Mouse (Mus musculus): ENCODE data around the gene Cd36. TPM values are rescaled to one million over a fixed set of nuclear protein-coding genes. Genes with fewer than 3 reads are reported as not detected.
"Not testable (repeated sequence)": the region's sequence is repeated elsewhere in the genome, so short reads cannot be mapped to it uniquely, and the experiment has no call there.

Gene Cd36
- polyA plus RNA-seq (2015; fragmentation: Nextera tagmentation; extraction: Ambion mirVana): 10.1 and 11.2 TPM in 2 replicates

- no peak within 1 kb of the TSS for H3K4me2 ChIP-seq
These were observed at the start of gene Cd36 for GRCm38 (mm10) chr5:17888598-17888997. TSS of gene Cd36 (minus strand) at chr5:17888801.

GRCm38 (mm10) chr5:17934501-17934900, 45.9 kb upstream of the Cd36 start:
- no peak overlapping the region for H3K4me2 ChIP-seq
- no peaks in the 10 kb centered on the region for H3K9me3 ChIP-seq (replicated peaks)
- no peak for ATAC-seq (replicated peaks; ENCODE audit: low FRiP score)
- WGBS: 79% methylated on average over 1 of the region's 1 CpGs
- H3K4me3 ChIP-seq (replicated peaks): no peak overlapping the region
- no peaks in the 10 kb centered on the region for H3K4me1 ChIP-seq
- no peak overlapping the region for H3K27ac ChIP-seq
- no peaks in the 10 kb centered on the region for H3K27me3 ChIP-seq
- no peaks in the 10 kb centered on the region for H3K36me3 ChIP-seq
- H3K9ac ChIP-seq: no peak overlapping the region

More at GRCm38 (mm10) chr5:17888598-17888997, at the start of gene Cd36:
- 0 out of 2 replicates have a peak, but pooled peaks have one; percentile 33 for ATAC-seq (replicated peaks; ENCODE audit: low FRiP score)
- Histone ChIP-seq H3K9me3 (replicated peaks) (no peaks in the 10 kb centered on the region), H3K27ac (peak within 1 kb of the TSS; percentile 37; the same call in 1 of the 2 replicates), H3K9ac (no peak within 1 kb of the TSS), H3K4me1 (0 out of 2 replicates have a peak, but pooled peaks cover 2% of the 10 kb centered on the region), H3K36me3 (no peaks in the 10 kb centered on the region), H3K27me3 (no peaks in the 10 kb centered on the region), H3K4me3 (replicated peaks) (no peak within 1 kb of the TSS)
- 19% methylated on average over 5 of the region's 5 CpGs for WGBS

GRCm38 (mm10) chr5:17931588-17931987, 43.0 kb upstream of the Cd36 start:
- not testable (repeated sequence) for H3K4me2 ChIP-seq; H3K27ac ChIP-seq; H3K9me3 ChIP-seq (replicated peaks); H3K9ac ChIP-seq; H3K36me3 ChIP-seq; H3K27me3 ChIP-seq; H3K4me1 ChIP-seq; H3K4me3 ChIP-seq (replicated peaks); ATAC-seq (replicated peaks; ENCODE audit: low FRiP score)
- WGBS: 97% methylated on average over 2 of the region's 2 CpGs

DNA sequence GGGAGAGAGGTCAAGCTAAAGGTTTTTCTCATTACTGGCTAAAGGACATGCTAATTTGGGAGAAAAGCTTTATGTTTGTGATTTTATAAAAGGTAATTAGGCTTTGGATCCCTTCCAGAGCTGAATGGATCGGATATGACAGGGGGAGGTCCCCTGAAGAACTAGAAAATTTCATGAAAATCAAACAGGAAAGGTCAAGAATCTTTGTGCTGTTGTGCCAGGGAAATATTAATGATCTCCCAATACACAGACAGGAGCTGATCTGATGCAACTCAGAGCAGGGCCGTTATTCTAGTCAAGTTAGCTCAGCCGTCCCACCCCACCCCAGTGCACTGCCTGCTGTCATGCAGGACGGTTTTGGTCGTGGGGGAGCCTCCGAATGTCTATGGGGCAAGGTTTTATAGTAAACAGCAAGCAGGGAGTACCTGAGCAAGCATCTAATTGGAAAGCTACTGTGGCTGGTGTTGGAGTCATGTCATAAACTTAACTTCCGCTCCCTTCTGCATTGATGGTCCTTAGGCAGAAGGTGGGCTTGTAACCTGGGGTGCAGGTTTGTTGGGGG, 40.5 kb upstream of the Cd36 start:
- Histone ChIP-seq H3K4me3 (replicated peaks) (no peak overlapping the region), H3K27ac (no peak overlapping the region), H3K4me2 (no peak overlapping the region), H3K36me3 (no peaks in the 10 kb centered on the region), H3K27me3 (0 out of 2 replicates have a peak, but pooled peaks cover 3% of the 10 kb centered on the region), H3K4me1 (peaks cover 12% of the 10 kb centered on the region; the same call in 1 of the 2 replicates), H3K9me3 (replicated peaks) (no peaks in the 10 kb centered on the region), H3K9ac (no peak overlapping the region)
- no peak for ATAC-seq (replicated peaks; ENCODE audit: low FRiP score)
- 49% methylated on average over 7 of the region's 7 CpGs for WGBS

- H3K9ac ChIP-seq: no peak overlapping the region
- 0 out of 2 replicates have a peak, but pooled peaks cover 3% of the 10 kb centered on the region for H3K27me3 ChIP-seq
- H3K36me3 ChIP-seq: no peaks in the 10 kb centered on the region
- H3K4me3 ChIP-seq (replicated peaks): no peak overlapping the region
- peaks cover 14% of the 10 kb centered on the region; the same call in 1 of the 2 replicates for H3K4me1 ChIP-seq
- WGBS: 30% methylated on average over 4 of the region's 4 CpGs
- no peak overlapping the region for H3K4me2 ChIP-seq
- H3K27ac ChIP-seq: no peak overlapping the region
- peak; percentile 65 for ATAC-seq (replicated peaks; ENCODE audit: low FRiP score)
- H3K9me3 ChIP-seq (replicated peaks): no peaks in the 10 kb centered on the region
These were observed 39.9 kb upstream of the Cd36 start for GRCm38 (mm10) chr5:17928471-17928870.

DNA sequence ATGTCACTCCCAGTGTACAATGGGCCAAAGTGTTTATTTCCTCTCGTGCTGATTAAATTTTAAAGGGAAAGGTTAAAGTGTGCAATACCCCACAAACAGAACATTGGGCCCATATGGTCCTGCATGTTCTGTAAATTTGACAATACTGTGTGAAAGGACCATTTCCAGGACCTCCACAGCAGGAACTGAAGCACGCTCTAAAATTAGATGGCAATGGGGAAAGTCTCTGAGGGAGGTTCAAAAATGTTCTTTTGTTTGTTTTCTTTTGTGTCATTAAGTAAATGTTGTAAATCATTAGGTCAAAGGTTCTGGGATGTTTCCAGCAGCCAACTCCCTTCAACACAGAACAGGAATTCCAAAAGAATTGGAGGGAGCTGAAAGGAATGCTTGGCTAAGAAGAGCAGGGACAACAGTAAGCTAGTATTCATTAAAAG, 35.5 kb upstream of the Cd36 start:
- H3K36me3 ChIP-seq: no peaks in the 10 kb centered on the region
- no peak overlapping the region for H3K4me3 ChIP-seq (replicated peaks)
- 0 out of 2 replicates have a peak, but pooled peaks cover 3% of the 10 kb centered on the region for H3K27me3 ChIP-seq
- peak overlapping the region; percentile 42; the same call in 1 of the 2 replicates for H3K27ac ChIP-seq
- WGBS: 21% methylated on average over 2 of the region's 2 CpGs
- H3K9me3 ChIP-seq (replicated peaks): no peaks in the 10 kb centered on the region
- H3K4me1 ChIP-seq: peaks cover 14% of the 10 kb centered on the region; the same call in 1 of the 2 replicates
- no peak overlapping the region for H3K4me2 ChIP-seq
- no peak overlapping the region for H3K9ac ChIP-seq
- ATAC-seq (replicated peaks; ENCODE audit: low FRiP score): peak; percentile 87

GRCm38 (mm10) chr5:17923648-17924047, 35.0 kb upstream of the Cd36 start:
- Histone ChIP-seq H3K9ac (no peak overlapping the region), H3K27ac (0 out of 2 replicates have a peak overlapping the region, but pooled peaks have one; percentile 7), H3K36me3 (no peaks in the 10 kb centered on the region), H3K4me2 (no peak overlapping the region), H3K4me3 (replicated peaks) (no peak overlapping the region), H3K27me3 (0 out of 2 replicates have a peak, but pooled peaks cover 3% of the 10 kb centered on the region), H3K4me1 (peaks cover 14% of the 10 kb centered on the region; the same call in 1 of the 2 replicates), H3K9me3 (replicated peaks) (no peaks in the 10 kb centered on the region)
- WGBS: 75% methylated on average over 3 of the region's 3 CpGs
- peak; percentile 53; the same call in 1 of the 2 replicates for ATAC-seq (replicated peaks; ENCODE audit: low FRiP score)

DNA sequence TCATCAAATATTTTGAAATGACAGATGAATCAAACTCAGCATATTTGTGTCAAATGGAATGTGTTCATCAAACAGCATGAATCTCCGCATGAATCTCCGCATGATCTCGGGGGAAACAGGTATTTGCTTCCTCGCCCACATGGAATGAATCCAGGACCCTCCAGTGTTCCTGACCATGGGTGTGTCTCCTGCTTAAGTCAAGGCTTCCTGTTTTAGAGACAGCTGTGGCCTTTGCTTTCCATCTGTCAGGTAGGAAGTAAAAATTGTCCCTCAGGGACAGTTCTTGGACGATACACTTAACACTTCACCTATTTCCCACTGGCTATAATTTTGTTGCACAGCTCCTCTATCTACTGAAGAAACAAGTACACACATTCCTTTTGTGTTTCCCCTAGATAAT, 30.4 kb upstream of the Cd36 start:
- no peaks in the 10 kb centered on the region for H3K27me3 ChIP-seq
- WGBS: 64% methylated on average over 5 of the region's 5 CpGs
- no peak for ATAC-seq (replicated peaks; ENCODE audit: low FRiP score)
- no peak overlapping the region for H3K27ac ChIP-seq
- H3K4me3 ChIP-seq (replicated peaks): no peak overlapping the region
- H3K9me3 ChIP-seq (replicated peaks): no peaks in the 10 kb centered on the region
- H3K9ac ChIP-seq: no peak overlapping the region
- no peak overlapping the region for H3K4me2 ChIP-seq
- H3K36me3 ChIP-seq: no peaks in the 10 kb centered on the region
- H3K4me1 ChIP-seq: peaks cover 2% of the 10 kb centered on the region; the same call in 1 of the 2 replicates

GRCm38 (mm10) chr5:17904766-17905165, 16.2 kb upstream of the Cd36 start:
- no peak for ATAC-seq (replicated peaks; ENCODE audit: low FRiP score)

DNA sequence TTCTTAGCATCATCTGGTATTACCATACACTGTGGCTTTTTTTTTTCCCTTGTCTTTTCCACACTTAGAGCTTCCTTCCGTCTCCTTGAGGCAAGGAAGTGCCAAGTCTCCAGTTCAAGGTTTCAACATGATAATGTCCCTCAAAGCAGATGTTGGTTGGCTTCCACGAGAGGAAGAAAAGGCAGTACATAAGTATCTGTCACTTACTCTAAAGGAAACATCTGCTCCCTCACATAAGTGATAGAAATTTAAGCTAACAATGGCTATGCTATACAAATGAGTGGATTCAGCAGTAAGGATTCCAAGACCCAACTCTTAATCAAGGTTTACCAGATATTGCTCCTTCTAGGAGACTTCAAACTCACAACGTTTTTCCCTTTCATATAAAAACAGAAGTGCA, 10.3 kb upstream of the Cd36 start:
- no peak for ATAC-seq (replicated peaks; ENCODE audit: low FRiP score)
- Histone ChIP-seq H3K9me3 (replicated peaks) (no peaks in the 10 kb centered on the region), H3K9ac (no peak overlapping the region), H3K4me3 (replicated peaks) (no peak overlapping the region), H3K36me3 (no peaks in the 10 kb centered on the region), H3K4me2 (no peak overlapping the region), H3K27ac (no peak overlapping the region), H3K27me3 (no peaks in the 10 kb centered on the region), H3K4me1 (peaks cover 3% of the 10 kb centered on the region; the same call in 1 of the 2 replicates)
- 56% methylated on average over 3 of the region's 3 CpGs for WGBS

More at GRCm38 (mm10) chr5:17904766-17905165, 16.2 kb upstream of the Cd36 start:
- Histone ChIP-seq H3K4me1 (peaks cover 3% of the 10 kb centered on the region; the same call in 1 of the 2 replicates), H3K27me3 (no peaks in the 10 kb centered on the region), H3K9ac (no peak overlapping the region), H3K4me3 (replicated peaks) (no peak overlapping the region), H3K9me3 (replicated peaks) (no peaks in the 10 kb centered on the region), H3K4me2 (no peak overlapping the region), H3K27ac (no peak overlapping the region), H3K36me3 (no peaks in the 10 kb centered on the region)
- WGBS: 56% methylated on average over 7 of the region's 7 CpGs

- H3K4me1 ChIP-seq; ATAC-seq (replicated peaks; ENCODE audit: low FRiP score); H3K36me3 ChIP-seq: not testable (repeated sequence)
These were observed 9.0 kb upstream of the Cd36 start for GRCm38 (mm10) chr5:17897641-17898040.

DNA sequence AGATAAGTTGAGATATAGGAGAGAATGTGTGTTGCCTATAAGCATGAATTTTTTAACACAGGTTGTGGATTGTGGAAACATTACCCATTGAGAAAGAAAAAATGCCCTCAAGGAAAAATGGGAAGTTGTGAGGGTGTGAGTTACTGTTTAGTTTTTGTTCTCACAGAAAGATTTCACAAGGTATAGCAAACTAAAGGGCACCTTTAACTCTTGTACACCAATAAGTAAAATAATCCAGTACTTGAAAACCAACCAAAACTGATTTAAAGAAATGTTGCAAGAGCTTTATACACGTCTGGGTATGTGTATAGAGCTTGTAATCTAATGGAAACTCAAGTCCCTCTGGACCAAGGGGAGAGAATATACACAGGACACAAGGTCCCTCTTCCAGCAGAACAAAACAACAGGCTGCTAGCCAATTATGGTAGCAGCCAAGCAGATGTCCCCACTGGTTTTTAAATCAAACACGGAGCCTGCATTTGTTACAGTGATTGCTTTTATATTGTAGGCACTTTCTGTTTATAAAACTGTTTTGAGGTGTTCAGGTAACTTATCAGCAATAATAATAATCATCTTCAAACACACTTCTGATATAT, 5.1 kb upstream of the Cd36 start:
- no peak for ATAC-seq (replicated peaks; ENCODE audit: low FRiP score)
- Histone ChIP-seq H3K36me3 (no peaks in the 10 kb centered on the region), H3K27ac (no peak overlapping the region), H3K9me3 (replicated peaks) (no peaks in the 10 kb centered on the region), H3K9ac (no peak overlapping the region), H3K4me1 (0 out of 2 replicates have a peak, but pooled peaks cover 1% of the 10 kb centered on the region), H3K4me2 (no peak overlapping the region), H3K4me3 (replicated peaks) (no peak overlapping the region), H3K27me3 (no peaks in the 10 kb centered on the region)
- 80% methylated on average over 2 of the region's 2 CpGs for WGBS

More at GRCm38 (mm10) chr5:17897641-17898040, 9.0 kb upstream of the Cd36 start:
- H3K27ac ChIP-seq; H3K27me3 ChIP-seq; H3K4me2 ChIP-seq; H3K9me3 ChIP-seq (replicated peaks); H3K4me3 ChIP-seq (replicated peaks); H3K9ac ChIP-seq: not testable (repeated sequence)
- 97% methylated on average over 5 of the region's 5 CpGs for WGBS
